Mouse (Mus musculus) embryonic fibroblast, embryonic 13.5 days (primary cell): ENCODE measurements at regions not wholly inside any gene's neighbourhood (a gene's known extent, or its start where the extent isn't known, plus 50 kb on each side); places are given as distances from the start of the nearest gene placed in this dataset.

Experiments
- H3K27ac ChIP-seq: 2 replicates; pipeline ENCODE4 v1.5.1; 2012; ENCODE audit warnings: low read length, control low read depth, inconsistent platforms; ENCODE audit not compliant: insufficient read depth
- H3K4me1 ChIP-seq: 2 replicates; pipeline ENCODE4 v1.6.1; 2011; ENCODE audit warnings: low read length; ENCODE audit not compliant: control insufficient read depth, insufficient read depth
- H3K4me3 ChIP-seq: 2 replicates; pipeline ENCODE4 v1.5.1; 2011; ENCODE audit warnings: mild to moderate bottlenecking, control low read depth, low read length; ENCODE audit not compliant: insufficient read depth
- CTCF ChIP-seq: IDR thresholded peaks from 2 replicates; pipeline ENCODE4 v1.5.1; 2011; ENCODE audit warnings: mild to moderate bottlenecking, control low read depth, low read length, moderate library complexity, borderline replicate concordance; ENCODE audit not compliant: insufficient read depth
- POLR2A ChIP-seq: IDR thresholded peaks from 2 replicates; pipeline ENCODE4 v1.6.1; 2011; ENCODE audit warnings: low read depth, mild to moderate bottlenecking, control low read depth, low read length, moderate library complexity

DNA sequence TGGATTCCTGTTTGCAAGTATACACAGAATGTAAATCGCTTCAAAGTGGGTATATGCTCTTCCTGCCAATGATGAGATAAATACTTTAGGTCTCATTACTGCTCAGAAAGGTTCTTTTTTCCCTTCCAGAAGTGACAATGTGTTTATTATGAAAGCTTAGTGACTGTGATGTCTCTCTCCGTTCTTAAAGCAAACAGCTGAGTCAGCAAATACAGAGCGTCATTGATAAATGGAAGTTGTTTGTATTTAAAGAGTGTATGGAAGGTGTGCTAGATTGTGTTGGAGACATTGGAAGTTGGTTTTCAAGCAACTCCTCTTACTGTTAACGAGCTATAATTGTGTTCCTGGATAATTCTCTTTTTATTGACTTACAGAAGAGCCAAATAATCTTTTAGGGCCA lies 408.0 kb downstream of the Prr30 start:
- no peak overlapping the region for H3K27ac ChIP-seq
- H3K4me3 ChIP-seq: no peak overlapping the region
- no peaks in the 10 kb centered on the region for H3K4me1 ChIP-seq
- no peak for TF ChIP-seq CTCF
- TF ChIP-seq POLR2A: no peak

DNA sequence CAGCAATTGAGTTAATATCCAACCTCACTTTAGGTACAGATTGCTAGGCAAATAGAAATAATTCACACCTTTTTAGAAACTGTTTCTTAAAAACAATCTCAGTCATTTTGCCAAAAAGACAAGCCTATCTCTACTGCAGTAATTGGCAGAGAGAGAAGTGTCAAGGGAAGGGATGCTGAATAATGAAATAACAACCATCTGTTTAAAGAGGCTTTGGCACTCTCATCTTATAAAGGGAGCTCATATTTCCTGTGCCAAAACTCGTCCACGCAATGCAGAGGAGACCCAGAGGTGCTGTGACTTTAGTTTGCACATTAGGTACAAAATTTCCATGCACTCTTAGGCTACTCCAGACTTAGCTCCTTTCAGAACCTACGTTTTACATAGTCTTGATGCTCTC lies 418.2 kb downstream of the Prr30 start:
- Histone ChIP-seq H3K4me1 (no peaks in the 10 kb centered on the region), H3K4me3 (no peak overlapping the region), H3K27ac (no peak overlapping the region)
- TF ChIP-seq POLR2A: no peak
- TF ChIP-seq CTCF: no peak

DNA sequence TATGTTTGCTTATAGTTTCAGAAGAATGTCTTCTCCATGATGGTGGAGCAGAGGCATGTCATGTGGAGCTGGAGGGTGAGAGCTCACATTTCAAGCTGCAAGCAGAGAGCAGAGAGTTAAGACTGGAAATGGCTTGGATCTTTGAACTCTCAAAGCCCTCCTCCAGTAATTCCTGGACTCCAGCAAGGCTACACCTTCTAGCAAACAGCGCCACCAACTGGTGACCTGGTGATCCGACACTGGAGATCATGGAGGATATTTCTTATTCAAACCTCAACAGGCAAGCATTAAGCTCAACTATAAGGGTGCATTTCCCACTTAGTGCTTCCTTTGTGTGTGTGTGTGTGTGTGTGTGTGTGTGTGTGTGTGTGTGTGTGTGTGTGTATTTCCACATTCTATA lies 446.2 kb downstream of the Prr30 start:
- Histone ChIP-seq H3K4me1 (0 out of 2 replicates have a peak, but pooled peaks cover 4% of the 10 kb centered on the region), H3K4me3 (no peak overlapping the region), H3K27ac (no peak overlapping the region)
- 0 out of 2 replicates have a peak, but pooled peaks have one; percentile 15 for TF ChIP-seq CTCF
- no peak for TF ChIP-seq POLR2A

DNA sequence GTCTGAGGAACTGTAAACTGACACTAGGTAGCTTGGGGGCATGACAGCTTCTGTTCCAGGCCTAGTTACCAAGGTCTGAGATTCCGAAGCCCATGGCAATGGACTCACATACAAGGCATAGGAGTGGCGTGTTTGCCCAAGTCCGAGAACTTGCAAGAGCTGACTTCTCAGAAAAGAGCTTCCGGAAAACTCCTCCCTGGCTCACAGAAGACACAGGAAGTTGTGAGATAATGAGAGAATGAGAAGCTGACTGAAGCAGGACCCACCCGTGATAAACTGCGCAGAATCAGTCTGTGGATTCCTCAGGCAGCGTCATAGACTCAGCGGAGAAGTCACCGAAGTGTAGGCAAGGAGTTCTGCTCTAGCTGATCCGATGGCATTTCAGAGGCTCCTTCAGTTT lies 447.4 kb downstream of the Prr30 start:
- TF ChIP-seq CTCF (no peak), POLR2A (no peak)
- no peak overlapping the region for H3K27ac ChIP-seq
- 0 out of 2 replicates have a peak, but pooled peaks cover 4% of the 10 kb centered on the region for H3K4me1 ChIP-seq
- H3K4me3 ChIP-seq: no peak overlapping the region

DNA sequence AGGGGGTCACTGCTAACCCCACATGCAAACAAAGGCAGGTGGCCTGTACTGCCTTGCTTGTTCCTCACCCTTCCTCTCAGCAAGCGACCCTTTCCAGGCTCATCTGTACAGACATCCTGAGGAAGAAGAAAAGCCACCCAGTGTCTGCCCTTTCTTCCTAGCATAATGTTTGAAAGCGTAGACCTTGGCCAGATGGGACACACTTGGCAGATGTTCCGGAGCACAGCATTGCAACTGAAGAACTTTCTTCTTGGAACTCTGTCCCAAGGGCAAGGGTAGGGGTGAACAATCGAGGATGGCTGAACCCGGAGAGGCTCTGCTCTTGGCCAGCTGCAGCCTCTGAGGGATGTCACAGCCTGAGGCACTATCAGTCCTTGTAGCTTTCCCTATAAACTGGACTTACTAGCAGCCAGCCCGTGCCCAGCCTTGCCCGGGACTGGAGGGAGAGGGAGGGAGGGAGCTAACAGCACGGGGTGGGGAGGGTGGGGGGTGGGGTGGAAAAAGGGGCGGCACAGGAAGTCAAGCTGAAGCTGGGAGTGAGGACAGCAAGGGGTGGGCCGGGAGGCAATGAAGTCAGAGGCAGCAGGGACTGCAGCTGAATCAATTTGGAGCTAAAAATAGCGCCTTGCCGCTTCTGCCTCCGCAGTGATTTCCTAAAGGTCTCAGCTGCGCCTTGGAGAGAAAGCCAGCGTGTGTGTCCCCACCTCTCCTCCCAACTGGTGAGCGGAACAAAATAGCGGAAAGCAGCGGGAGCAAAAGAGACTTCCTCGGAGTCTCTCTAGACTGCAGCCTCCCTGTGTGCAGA lies 450.2 kb downstream of the Prr30 start:
- Histone ChIP-seq H3K4me1 (0 out of 2 replicates have a peak, but pooled peaks cover 4% of the 10 kb centered on the region), H3K4me3 (peak overlapping the region; percentile 41), H3K27ac (peak overlapping the region; percentile 59)
- TF ChIP-seq CTCF (no peak), POLR2A (peak; percentile 65)

DNA sequence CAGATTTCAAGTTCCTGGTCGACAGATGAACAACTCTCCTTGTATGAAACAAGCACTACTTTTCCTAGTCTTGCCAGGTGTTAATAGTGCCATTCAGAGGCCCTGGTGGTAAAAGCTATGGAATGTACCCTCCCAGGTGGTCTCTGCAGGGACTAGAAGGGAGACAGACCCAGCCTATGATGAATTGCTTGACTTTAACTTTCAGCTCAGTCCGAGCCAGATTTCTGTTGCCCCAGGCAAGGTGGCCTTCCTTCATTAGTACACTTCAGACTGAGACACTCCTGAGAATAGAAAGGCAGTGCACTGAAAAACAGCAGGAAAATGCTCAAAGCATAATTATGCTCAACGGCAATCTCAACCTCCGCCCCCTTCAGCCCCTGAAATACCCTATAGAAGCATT lies 450.8 kb upstream of the Klf12 start:
- no peak for TF ChIP-seq CTCF
- no peak for TF ChIP-seq POLR2A
- Histone ChIP-seq H3K4me1 (no peaks in the 10 kb centered on the region), H3K27ac (no peak overlapping the region), H3K4me3 (no peak overlapping the region)

DNA sequence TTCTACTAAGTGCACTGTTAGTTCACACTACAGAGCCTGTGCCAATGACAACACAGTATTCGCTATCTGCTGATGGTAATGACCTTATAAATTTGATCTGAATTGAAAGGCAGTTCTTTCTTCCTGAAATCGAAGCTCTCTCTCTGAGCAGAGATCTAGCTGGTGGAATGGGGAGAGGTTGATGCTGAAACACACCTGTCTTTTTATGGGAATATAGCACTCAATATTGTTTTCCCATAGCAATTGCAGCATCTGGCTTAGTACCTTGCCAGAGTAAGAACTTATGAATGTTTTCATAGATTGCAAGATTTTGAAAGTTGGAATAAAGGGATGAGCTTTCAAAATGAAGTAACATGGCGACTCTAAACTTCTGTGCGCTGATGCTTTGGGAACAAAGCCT lies 444.0 kb upstream of the Klf12 start:
- H3K4me1 ChIP-seq: no peaks in the 10 kb centered on the region
- no peak overlapping the region for H3K27ac ChIP-seq
- no peak for TF ChIP-seq POLR2A
- no peak for TF ChIP-seq CTCF
- no peak overlapping the region for H3K4me3 ChIP-seq

DNA sequence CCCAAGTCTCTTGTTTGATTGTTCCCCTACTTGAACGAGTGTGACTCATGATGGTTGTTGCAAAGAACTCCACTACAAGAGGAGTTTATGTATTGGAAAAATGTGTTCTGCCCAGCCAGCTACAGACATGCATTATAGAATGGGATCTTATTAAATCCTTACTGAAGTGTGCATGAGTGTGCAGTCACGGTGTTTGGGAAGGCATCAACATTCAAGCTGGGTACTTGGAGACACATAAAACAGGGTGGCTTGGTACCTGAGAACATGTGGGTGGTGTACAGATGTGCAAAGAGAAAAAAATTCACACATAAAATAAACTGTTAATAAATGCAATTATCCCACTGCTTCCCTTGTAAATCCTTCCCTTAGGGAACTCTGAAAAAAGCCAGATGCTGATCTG lies 443.2 kb upstream of the Klf12 start:
- H3K27ac ChIP-seq: no peak overlapping the region

DNA sequence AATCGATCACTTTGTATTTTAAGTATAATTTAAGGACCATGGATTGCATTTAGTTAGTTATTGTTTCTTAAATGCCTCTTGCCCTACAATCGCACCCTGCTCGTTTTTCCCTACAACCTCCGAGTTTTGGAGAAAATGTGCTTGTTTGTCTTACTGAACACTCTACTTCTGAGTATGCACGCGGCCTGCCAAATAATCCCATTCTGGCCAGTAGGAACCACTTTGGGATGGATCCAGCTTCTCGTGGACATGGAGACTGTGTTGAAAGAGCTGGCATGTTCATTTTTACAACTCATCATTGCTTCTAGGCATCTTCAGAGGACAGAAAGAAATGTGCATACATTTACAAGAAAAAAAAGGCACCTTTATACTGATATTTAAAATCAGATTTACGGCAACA lies 440.5 kb upstream of the Klf12 start:
- no peak overlapping the region for H3K27ac ChIP-seq
- H3K4me1 ChIP-seq: no peaks in the 10 kb centered on the region
- H3K4me3 ChIP-seq: no peak overlapping the region
- TF ChIP-seq CTCF: no peak
- TF ChIP-seq POLR2A: no peak

More for the DNA sequence above, 443.2 kb upstream of the Klf12 start:
- Histone ChIP-seq H3K4me3 (no peak overlapping the region), H3K4me1 (no peaks in the 10 kb centered on the region)
- TF ChIP-seq POLR2A: no peak
- no peak for TF ChIP-seq CTCF

DNA sequence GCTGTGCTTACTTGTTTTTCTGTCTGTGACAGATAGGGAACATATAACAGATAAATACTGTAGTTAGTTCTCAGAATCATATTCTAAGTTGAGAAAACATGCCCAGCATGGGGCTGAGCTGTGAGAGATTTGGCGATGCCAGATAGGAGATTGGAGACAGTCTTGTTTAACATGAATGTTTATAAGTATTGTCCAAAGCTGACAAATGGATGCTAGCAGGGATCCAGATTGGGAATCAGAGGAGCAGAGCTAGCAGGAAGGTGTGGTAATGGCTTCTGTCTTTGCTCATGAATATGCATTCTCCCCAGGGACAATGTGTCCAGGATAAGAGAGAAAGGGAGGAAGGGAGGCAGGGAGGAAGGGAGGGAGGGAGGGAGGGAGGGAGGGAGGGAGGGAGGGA lies 436.2 kb upstream of the Klf12 start:
- TF ChIP-seq CTCF: no peak
- no peak for TF ChIP-seq POLR2A
- Histone ChIP-seq H3K27ac (no peak overlapping the region), H3K4me1 (no peaks in the 10 kb centered on the region), H3K4me3 (no peak overlapping the region)
